Mouse (Mus musculus): ENCODE measurements around the gene Afap1. TPM values are rescaled to one million over a fixed set of nuclear protein-coding genes. Genes with fewer than 3 reads are reported as not detected.

Afap1 gene
- polyA plus RNA-seq (2012; rRNA removed), result 0.85 and 0.89 TPM in 2 replicates

DNA sequence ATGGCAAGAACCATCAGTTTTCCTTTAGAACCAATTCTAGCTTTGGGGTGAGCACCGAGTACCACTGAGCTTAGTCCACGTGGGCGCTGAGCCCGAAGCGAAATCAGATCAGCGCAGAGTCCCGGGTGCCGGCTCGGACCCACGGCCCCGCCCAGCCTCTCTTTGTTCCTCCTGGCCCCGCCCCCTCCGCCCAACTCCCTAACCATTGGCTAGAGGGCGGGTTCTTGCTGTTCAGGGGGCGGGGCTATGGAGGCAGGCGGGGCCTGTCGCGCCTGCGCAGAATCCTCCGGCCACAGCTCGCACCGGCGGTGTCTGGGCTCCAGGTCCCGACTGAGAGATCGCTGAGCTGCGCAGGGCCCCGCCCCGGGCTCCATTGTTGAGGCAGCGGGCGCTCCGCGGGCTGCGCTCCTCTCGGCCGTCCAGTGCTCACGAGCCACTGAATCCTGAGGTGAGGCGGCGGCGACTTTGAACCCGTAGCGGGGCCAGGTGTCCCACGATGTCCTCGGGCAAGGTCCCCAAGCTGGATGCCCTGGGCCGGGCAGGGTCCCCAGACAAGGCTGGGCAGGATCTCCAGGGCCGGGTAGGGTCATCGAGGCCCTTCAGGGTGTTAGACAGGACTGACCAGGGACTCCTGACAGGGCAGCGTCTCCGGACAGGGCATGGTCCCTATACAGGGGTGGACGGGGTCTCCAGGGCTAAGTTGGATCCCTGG lies at the start of gene Afap1:
TSS of gene Afap1 (plus strand) at position 227 of the 712 bp plus-strand sequence.

Other genes with a start within 250 kb of the Afap1 start
- 1.2 and 1.4 TPM in 2 replicates for gene Htra3, start 213.5 kb upstream of the Afap1 start, polyA plus RNA-seq (2012; rRNA removed)
- 1.6 and 1.7 TPM in 2 replicates for gene Sh3tc1, start 153.3 kb upstream of the Afap1 start, polyA plus RNA-seq (2012; rRNA removed)
- gene Ablim2, start 135.4 kb upstream of the Afap1 start, polyA plus RNA-seq (2012; rRNA removed), result 0.51 and 0.54 TPM in 2 replicates